Comparison of ENCODE assay signal across 8 mouse cellular contexts in genomic region chr1:37864511-37865400, GRCm38 (mm10). TPM values are rescaled to one million over a fixed set of nuclear protein-coding genes. Genes with fewer than 3 reads are reported as not detected.
DNase-seq lines count a peak whose midpoint lies in the region; ATAC-seq lines count a peak whose summit lies in the region.

No protein-coding gene starts in this region.

- peaks cover 4% of the 10 kb centered on the region for H3K4me1 ChIP-seq in hindbrain, embryonic 16.5 days (ENCODE audit: control insufficient read depth, insufficient read depth, low read depth, low read length)

- peak overlapping the region; percentile 76 for H3K4me3 ChIP-seq in hindbrain, embryonic 16.5 days (ENCODE audit: low read length)
- H3K4me3 ChIP-seq in macrophage (ENCODE audit: inconsistent target) = peak overlapping the region; percentile 65

- H3K27me3 ChIP-seq in hindbrain, embryonic 16.5 days (replicated peaks; ENCODE audit: control insufficient read depth, insufficient read depth, low read length) = peaks cover 3% of the 10 kb centered on the region; the same call in 1 of the 2 replicates

- peak; percentile 98 for ATAC-seq in hindbrain, embryonic 16.5 days

- peak overlapping the region; percentile 86 for H3K9ac ChIP-seq in hindbrain, embryonic 16.5 days (ENCODE audit: low read depth, low read length)

- peak; percentile 97 for DNase-seq in WW6 (ENCODE audit: low read depth, low spot score)
- DNase-seq in cerebellum, postnatal 4 days (ENCODE audit: low spot score in 2 of 2) = peak; percentile 97 to 99
- peak; percentile 99 for DNase-seq in gastrocnemius, adult 18-20 months (ENCODE audit: low spot score)
- DNase-seq in left cerebral cortex, adult 18-20 months (ENCODE audit: low spot score in 2 of 2) = peak; percentile 99 to 100
- DNase-seq in right cerebral cortex, adult 18-20 months = peak; percentile 100
- DNase-seq in urinary bladder, postnatal 10 days (ENCODE audit: low spot score) = peak; percentile 96

- peak overlapping the region; percentile 86 for H3K4me2 ChIP-seq in hindbrain, embryonic 16.5 days (ENCODE audit: low read length)

- WGBS in hindbrain, embryonic 16.5 days = under 1% methylated on average over 87 of the region's 90 CpGs
- 1% methylated on average over 87 of the region's 90 CpGs for WGBS in macrophage (ENCODE audit: missing documents)

- no peaks in the 10 kb centered on the region for H3K36me3 ChIP-seq in hindbrain, embryonic 16.5 days (ENCODE audit: control insufficient read depth, insufficient read depth, low read length)
- H3K36me3 ChIP-seq in macrophage (ENCODE audit: inconsistent target) = no peaks in the 10 kb centered on the region

- H3K79me2 ChIP-seq in macrophage (ENCODE audit: inconsistent target) = peaks cover 13% of the 10 kb centered on the region; the same call in 1 of the 2 replicates

- H3K9me3 ChIP-seq in hindbrain, embryonic 16.5 days (ENCODE audit: control insufficient read depth, low read length) = no peaks in the 10 kb centered on the region

- H3K27ac ChIP-seq in hindbrain, embryonic 16.5 days (ENCODE audit: low read depth, low read length) = peak overlapping the region; percentile 94
- peak overlapping the region; percentile 38 for H3K27ac ChIP-seq in macrophage

RNA-seq across cellular contexts. Expression of gene Tsga10, which starts 1.5 kb away (rescaled TPM):
- total RNA-seq in gastrocnemius, adult 18-20 months (2021) = 1 to 10 TPM; 6.8 to 8.7 TPM
- polyA plus RNA-seq in hindbrain, embryonic 16.5 days (2015; fragmentation: Nextera tagmentation; extraction: Ambion mirVana) = 12.8 and 13.9 TPM in 2 replicates
- total RNA-seq in left cerebral cortex, adult 18-20 months (2021) = 10 to 100 TPM; 17.8 to 19.3 TPM
- total RNA-seq in macrophage (2018; cell fraction: chromatin; rRNA removed) = 10 to 100 TPM in 25 of 26 experiments, 1 to 10 TPM in 1; 9.4 to 64.1 (median 43.8) TPM
- 10 to 100 TPM in 13 of 26 experiments, 1 to 10 TPM in 13; 6.4 to 12.9 (median 10.1) TPM for total RNA-seq in macrophage (2018; cell fraction: cytosol; rRNA removed)
- total RNA-seq in macrophage (2018; cell fraction: nucleus; rRNA removed) = 10 to 100 TPM in 25 of 26 experiments, 1 to 10 TPM in 1; 9.6 to 47.1 (median 27.3) TPM
- polyA plus RNA-seq in macrophage (2018) = 7.0 to 7.7 TPM (median 7.0 TPM) in 3 replicates

RNA-seq across cellular contexts. Expression of gene Lipt1, which starts 6.8 kb away (rescaled TPM):
- total RNA-seq in gastrocnemius, adult 18-20 months (2021) = 10 to 100 TPM in 1 of 2 experiments, 1 to 10 TPM in 1; 9.6 to 10.3 TPM
- polyA plus RNA-seq in hindbrain, embryonic 16.5 days (2015; fragmentation: Nextera tagmentation; extraction: Ambion mirVana) = 7.4 and 8.0 TPM in 2 replicates
- total RNA-seq in left cerebral cortex, adult 18-20 months (2021) = 1 to 10 TPM; 8.8 to 9.4 TPM
- total RNA-seq in macrophage (2018; cell fraction: chromatin; rRNA removed) = 1 to 10 TPM in 7 of 26 experiments, under 1 TPM in 2, not detected in 17; 0.71 to 2.4 (median 1.1) TPM
- 1 to 10 TPM in 17 of 26 experiments, under 1 TPM in 9; 0.28 to 2.3 (median 1.1) TPM for total RNA-seq in macrophage (2018; cell fraction: cytosol; rRNA removed)
- 1 to 10 TPM in 8 of 26 experiments, under 1 TPM in 9, not detected in 9; 0.32 to 2.5 (median 0.92) TPM for total RNA-seq in macrophage (2018; cell fraction: nucleus; rRNA removed)
- polyA plus RNA-seq in macrophage (2018) = 1.7 to 2.5 TPM (median 2.4 TPM) in 3 replicates

RNA-seq across cellular contexts. Expression of gene Mitd1, which starts 25.5 kb away (rescaled TPM):
- 1 to 10 TPM in 1 of 2 experiments, under 1 TPM in 1; 0.71 to 1.4 TPM for total RNA-seq in gastrocnemius, adult 18-20 months (2021)
- polyA plus RNA-seq in hindbrain, embryonic 16.5 days (2015; fragmentation: Nextera tagmentation; extraction: Ambion mirVana) = 11.1 and 14.0 TPM in 2 replicates
- total RNA-seq in left cerebral cortex, adult 18-20 months (2021) = 10 to 100 TPM; 10.7 to 11.3 TPM
- total RNA-seq in macrophage (2018; cell fraction: chromatin; rRNA removed) = 100 to 1,000 TPM in 1 of 26 experiments, 10 to 100 TPM in 22, 1 to 10 TPM in 3; 3.9 to 128 (median 44.4) TPM
- total RNA-seq in macrophage (2018; cell fraction: cytosol; rRNA removed) = 10 to 100 TPM in 24 of 26 experiments, 1 to 10 TPM in 2; 8.5 to 51.8 (median 30.5) TPM
- 10 to 100 TPM in 25 of 26 experiments, 1 to 10 TPM in 1; 8.8 to 87.7 (median 47.8) TPM for total RNA-seq in macrophage (2018; cell fraction: nucleus; rRNA removed)
- polyA plus RNA-seq in macrophage (2018) = 22.2 to 25.5 TPM (median 23.0 TPM) in 3 replicates

RNA-seq across cellular contexts. Expression of gene Mrpl30, which starts 25.5 kb away (rescaled TPM):
- total RNA-seq in gastrocnemius, adult 18-20 months (2021) = 100 to 1,000 TPM; 269 to 291 TPM
- polyA plus RNA-seq in hindbrain, embryonic 16.5 days (2015; fragmentation: Nextera tagmentation; extraction: Ambion mirVana) = 231 and 265 TPM in 2 replicates
- total RNA-seq in left cerebral cortex, adult 18-20 months (2021) = 100 to 1,000 TPM; 139 to 146 TPM
- total RNA-seq in macrophage (2018; cell fraction: chromatin; rRNA removed) = 10 to 100 TPM in 23 of 26 experiments, 1 to 10 TPM in 3; 4.6 to 69.5 (median 34.4) TPM
- 100 to 1,000 TPM in 15 of 26 experiments, 10 to 100 TPM in 11; 66.9 to 147 (median 104) TPM for total RNA-seq in macrophage (2018; cell fraction: cytosol; rRNA removed)
- total RNA-seq in macrophage (2018; cell fraction: nucleus; rRNA removed) = 10 to 100 TPM in 23 of 26 experiments, 1 to 10 TPM in 3; 9.0 to 69.5 (median 32.5) TPM
- 82.8 to 118 TPM (median 86.4 TPM) in 3 replicates for polyA plus RNA-seq in macrophage (2018)

RNA-seq across cellular contexts. Expression of gene Lyg2, which starts 51.5 kb away (rescaled TPM):
- total RNA-seq in gastrocnemius, adult 18-20 months (2021) = not detected
- 0.14 TPM in 1 of 2 replicates, not detected in the other for polyA plus RNA-seq in hindbrain, embryonic 16.5 days (2015; fragmentation: Nextera tagmentation; extraction: Ambion mirVana)
- not detected for total RNA-seq in left cerebral cortex, adult 18-20 months (2021)
- not detected for total RNA-seq in macrophage (2018; cell fraction: chromatin; rRNA removed)
- not detected for total RNA-seq in macrophage (2018; cell fraction: cytosol; rRNA removed)
- total RNA-seq in macrophage (2018; cell fraction: nucleus; rRNA removed) = not detected
- polyA plus RNA-seq in macrophage (2018) = not detected in 3 replicates

Comparison
In these comparisons a context has a peak if more than half of its experiments do, and no peak if none do; other contexts are left out.
1. Peak in every context shown above with its lines: DNase-seq, ATAC-seq, H3K4me3 ChIP-seq and H3K27ac ChIP-seq.
2. RNA of gene Mitd1, which starts 25.5 kb away (total RNA-seq): 10.7 to 11.3 TPM in left cerebral cortex, adult 18-20 months; 0.71 to 1.4 TPM in gastrocnemius, adult 18-20 months; every median in the first group is over 4 times any median in the second.